Mouse (Mus musculus) embryonic facial prominence, embryonic 14.5 days (tissue): ENCODE results near the gene Tll2. TPM values are rescaled to one million over a fixed set of nuclear protein-coding genes. Genes with fewer than 3 reads are reported as not detected.

ENCODE experiments used
- ATAC-seq: fragments of 200-750 bp; cut with Nextera tagmentation; 2 replicates; pipeline ENCODE4 v1.8.0; 2017; ENCODE audit warnings: low read depth, moderate number of reproducible peaks, moderate TSS enrichment
- DNase-seq: peaks from one replicate; pipeline ENCODE4 v3.0.0-alpha.2; 2015; ENCODE audit warnings: low spot score
- H3K27ac ChIP-seq: fragments of 300-500 bp; sonication (generic); replicated peaks from 2 replicates; pipeline ENCODE4 v1.5.1; 2014; ENCODE audit warnings: low read depth, mild to moderate bottlenecking, low read length, moderate library complexity
- H3K27me3 ChIP-seq: fragments of 300-500 bp; sonication (generic); replicated peaks from 2 replicates; pipeline ENCODE4 v1.6.1; 2014; ENCODE audit warnings: low read length; ENCODE audit not compliant: control insufficient read depth, insufficient read depth
- H3K36me3 ChIP-seq: fragments of 300-500 bp; sonication (generic); 2 replicates; pipeline ENCODE4 v1.6.1; 2014; ENCODE audit warnings: low read length, mixed read lengths; ENCODE audit not compliant: control insufficient read depth, insufficient read depth
- H3K4me1 ChIP-seq: fragments of 300-500 bp; sonication (generic); 2 replicates; pipeline ENCODE4 v1.6.1; 2014; ENCODE audit warnings: antibody characterized with exemption, low read length; ENCODE audit not compliant: control insufficient read depth, insufficient read depth
- H3K4me2 ChIP-seq: fragments of 300-500 bp; sonication (generic); 2 replicates; pipeline ENCODE4 v1.6.1; 2014; ENCODE audit warnings: low read depth, mild to moderate bottlenecking, low read length, moderate library complexity, mixed read lengths
- H3K4me3 ChIP-seq: fragments of 300-500 bp; sonication (generic); 2 replicates; pipeline ENCODE4 v1.5.1; 2014; ENCODE audit warnings: low read depth, mild to moderate bottlenecking, low read length
- H3K9ac ChIP-seq: fragments of 300-500 bp; sonication (generic); 2 replicates; pipeline ENCODE4 v1.6.1; 2014; ENCODE audit warnings: low read depth, mild to moderate bottlenecking, low read length, moderate library complexity, mixed read lengths
- H3K9me3 ChIP-seq: fragments of 300-500 bp; sonication (generic); 2 replicates; pipeline ENCODE4 v1.6.1; 2016; ENCODE audit warnings: low read length; ENCODE audit not compliant: control insufficient read depth
- WGBS: fragments of 180-500 bp; shearing (Covaris S2); extraction: QIAGEN DNeasy Blood & Tissue Kit; methylation state at CpG from one replicate; pipeline ENCODE4 v1.1.7; 2014; 5-methylcytosine and 5-hydroxymethylcytosine counted together
- polyA plus RNA-seq: library from polyadenylated mRNA; unstranded; fragments of >200 nt; fragmentation: Nextera tagmentation; extraction: Ambion mirVana; gene quantifications from 2 replicates; pipeline ENCODE4 v1.2.1, GENCODE M21; 2014

Gene Tll2
- polyA plus RNA-seq, 1 experiment from 2014 or later = 0.82 TPM

DNA sequence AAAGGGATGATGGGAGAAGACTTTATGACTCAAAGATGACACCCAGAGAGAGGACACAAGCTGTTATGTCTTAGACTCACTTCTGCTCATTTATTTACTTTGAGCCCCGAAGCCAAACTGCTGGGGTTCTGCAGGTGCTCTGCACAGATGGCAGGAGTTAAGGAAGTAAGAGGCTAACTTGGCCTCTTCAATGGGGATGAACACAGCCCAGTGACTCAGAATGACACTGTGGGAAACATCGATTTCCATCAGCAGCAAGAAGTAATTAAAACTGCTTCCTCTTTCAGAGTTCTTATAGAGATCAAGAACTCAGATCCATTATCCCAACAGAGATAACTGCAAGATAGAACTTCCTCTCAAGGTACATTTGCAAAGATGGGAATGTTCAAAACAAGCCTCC is 29.8 kb downstream of the Tll2 start:
- DNase-seq = no peak
- Histone ChIP-seq H3K27me3 (no peaks in the 10 kb centered on the region), H3K27ac (no peak overlapping the region), H3K36me3 (no peaks in the 10 kb centered on the region), H3K4me3 (no peak overlapping the region), H3K9me3 (no peaks in the 10 kb centered on the region), H3K4me2 (no peak overlapping the region), H3K9ac (no peak overlapping the region), H3K4me1 (no peaks in the 10 kb centered on the region)
- no peak for ATAC-seq
- 64% methylated on average over 2 of the region's 2 CpGs for WGBS

GRCm38 (mm10) chr19:41165914-41166235 is 40.8 kb downstream of the Tll2 start:
- ATAC-seq = no peak
- 78% methylated on average over 5 of the region's 5 CpGs for WGBS
- no peak for DNase-seq
- H3K9ac ChIP-seq = no peak overlapping the region
- H3K4me2 ChIP-seq = no peak overlapping the region
- H3K36me3 ChIP-seq = no peaks in the 10 kb centered on the region
- no peaks in the 10 kb centered on the region for H3K4me1 ChIP-seq
- no peaks in the 10 kb centered on the region for H3K9me3 ChIP-seq
- no peak overlapping the region for H3K4me3 ChIP-seq
- no peak overlapping the region for H3K27ac ChIP-seq
- H3K27me3 ChIP-seq = no peaks in the 10 kb centered on the region

DNA sequence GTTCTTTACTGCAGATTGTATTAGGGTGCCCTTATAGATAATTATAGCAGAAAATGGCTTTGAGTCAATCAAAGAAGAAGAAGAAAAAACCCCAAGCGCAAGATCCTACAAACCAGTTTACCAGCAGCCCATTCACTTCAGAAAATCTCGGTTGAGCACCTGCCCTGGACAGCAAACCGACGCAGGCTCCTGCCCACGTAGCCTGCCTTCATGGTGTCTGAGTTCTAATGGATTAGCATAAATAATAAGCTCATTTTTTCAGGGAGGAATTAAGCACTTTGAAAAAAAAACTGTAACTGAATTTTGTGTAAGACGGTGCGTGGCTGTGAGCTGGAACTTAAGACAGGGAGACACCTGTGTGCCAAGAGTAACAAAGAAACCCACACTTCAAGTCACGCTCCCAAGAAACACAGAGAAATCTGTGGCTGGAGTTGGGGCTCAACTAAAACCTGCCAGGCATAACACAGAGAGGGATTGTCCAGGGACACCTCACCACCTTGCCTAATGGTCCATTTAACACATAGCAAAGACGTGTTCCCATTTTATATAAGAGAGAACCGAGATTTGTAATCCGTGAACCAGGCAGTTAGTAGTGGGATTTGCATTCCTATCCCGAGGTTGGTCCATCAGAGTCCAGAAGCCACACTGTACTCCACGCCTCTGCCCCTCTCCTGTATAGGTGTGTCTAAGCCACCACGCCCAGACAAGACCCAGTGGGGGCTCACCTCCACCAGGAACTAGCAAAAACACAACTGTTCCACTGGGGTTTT is 41.3 kb downstream of the Tll2 start:
- ATAC-seq (no peak), DNase-seq (no peak)
- no peak overlapping the region for H3K4me3 ChIP-seq
- 70% methylated on average over 14 of the region's 14 CpGs for WGBS
- no peak overlapping the region for H3K4me2 ChIP-seq
- H3K27me3 ChIP-seq = no peaks in the 10 kb centered on the region
- H3K27ac ChIP-seq = no peak overlapping the region
- H3K4me1 ChIP-seq = no peaks in the 10 kb centered on the region
- H3K36me3 ChIP-seq = no peaks in the 10 kb centered on the region
- H3K9ac ChIP-seq = no peak overlapping the region
- H3K9me3 ChIP-seq = no peaks in the 10 kb centered on the region

DNA sequence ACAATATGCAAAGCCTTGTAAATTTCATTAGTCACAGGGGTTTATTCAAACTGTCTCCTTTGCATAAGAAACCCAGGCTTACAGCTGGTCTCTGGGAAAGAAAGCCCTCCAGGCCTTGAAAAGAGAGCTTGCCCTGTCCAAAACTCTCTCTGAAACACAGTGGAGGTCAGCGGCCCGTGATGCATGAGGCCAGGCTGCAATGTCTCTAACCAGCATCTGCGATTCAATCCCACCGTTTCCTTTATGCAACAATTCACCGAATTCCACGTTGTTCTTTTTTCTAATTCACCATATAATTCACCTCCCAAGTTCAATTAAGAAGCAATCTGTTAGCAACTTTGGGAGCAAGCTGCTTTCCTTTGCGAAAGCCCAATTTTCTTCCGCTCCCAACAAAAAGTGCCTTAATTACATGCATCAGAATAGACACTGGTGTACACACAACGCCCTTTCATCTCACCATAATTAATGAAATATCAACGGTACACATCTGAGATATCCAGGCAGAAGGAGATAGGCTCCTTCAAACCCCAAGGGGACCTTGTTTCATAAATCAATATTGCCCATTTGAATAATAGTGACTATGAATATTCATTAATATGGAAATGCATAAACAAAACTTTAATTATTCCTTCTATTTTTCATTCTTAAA is 42.1 kb downstream of the Tll2 start:
- 52% methylated on average over 10 of the region's 10 CpGs for WGBS
- ATAC-seq (no peak), DNase-seq (no peak)
- no peak overlapping the region for H3K9ac ChIP-seq
- H3K4me2 ChIP-seq = no peak overlapping the region
- H3K36me3 ChIP-seq = no peaks in the 10 kb centered on the region
- H3K27ac ChIP-seq = no peak overlapping the region
- H3K27me3 ChIP-seq = no peaks in the 10 kb centered on the region
- no peaks in the 10 kb centered on the region for H3K4me1 ChIP-seq
- no peaks in the 10 kb centered on the region for H3K9me3 ChIP-seq
- H3K4me3 ChIP-seq = no peak overlapping the region

DNA sequence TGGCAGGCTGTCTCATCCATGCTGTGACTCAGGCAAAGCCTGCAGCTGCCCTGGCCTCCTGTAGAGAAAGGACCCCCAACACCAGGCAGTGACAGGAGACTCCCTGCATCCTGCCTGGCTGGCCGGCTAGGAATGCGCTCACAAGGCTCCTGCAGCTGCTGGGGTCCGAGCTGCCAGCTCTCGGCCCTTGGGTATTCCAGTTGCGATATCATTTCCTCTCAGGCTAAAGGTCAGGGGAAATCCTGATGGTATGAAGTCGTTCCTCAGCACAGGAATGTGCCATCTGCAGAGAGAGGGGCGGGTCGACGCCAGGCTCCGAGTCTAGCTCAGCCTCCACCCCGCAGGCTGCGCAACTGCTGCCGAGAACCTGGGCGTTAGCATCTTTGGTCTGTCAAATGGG is 46.2 kb downstream of the Tll2 start:
- WGBS = 25% methylated on average over 14 of the region's 14 CpGs
- no peaks in the 10 kb centered on the region for H3K9me3 ChIP-seq
- no peak overlapping the region for H3K4me3 ChIP-seq
- no peak overlapping the region for H3K4me2 ChIP-seq
- no peak overlapping the region for H3K27ac ChIP-seq
- DNase-seq = peak; percentile 79
- no peaks in the 10 kb centered on the region for H3K36me3 ChIP-seq
- no peaks in the 10 kb centered on the region for H3K4me1 ChIP-seq
- H3K27me3 ChIP-seq = no peaks in the 10 kb centered on the region
- no peak overlapping the region for H3K9ac ChIP-seq
- peak; percentile 92 for ATAC-seq

- no peak for ATAC-seq
- Histone ChIP-seq H3K4me3 (no peak overlapping the region), H3K4me1 (peaks cover 23% of the 10 kb centered on the region), H3K9ac (no peak overlapping the region), H3K36me3 (no peaks in the 10 kb centered on the region), H3K4me2 (no peak overlapping the region), H3K27me3 (no peaks in the 10 kb centered on the region), H3K9me3 (peaks cover 9% of the 10 kb centered on the region; the same call in 1 of the 2 replicates), H3K27ac (no peak overlapping the region)
- peak; percentile 76 for DNase-seq
- 55% methylated on average over 7 of the region's 7 CpGs for WGBS
Measured at GRCm38 (mm10) chr19:41154681-41155080, 52.0 kb downstream of the Tll2 start.

GRCm38 (mm10) chr19:41152462-41152861 is 54.2 kb downstream of the Tll2 start:
- ATAC-seq (peak; percentile 74; the same call in 1 of the 2 replicates), DNase-seq (peak; percentile 81)
- H3K4me1 ChIP-seq = peaks cover 23% of the 10 kb centered on the region
- no peak overlapping the region for H3K4me3 ChIP-seq
- H3K9me3 ChIP-seq = peaks cover 9% of the 10 kb centered on the region; the same call in 1 of the 2 replicates
- H3K4me2 ChIP-seq = no peak overlapping the region
- H3K27me3 ChIP-seq = no peaks in the 10 kb centered on the region
- WGBS = 55% methylated on average over 4 of the region's 4 CpGs
- H3K27ac ChIP-seq = no peak overlapping the region
- no peaks in the 10 kb centered on the region for H3K36me3 ChIP-seq
- no peak overlapping the region for H3K9ac ChIP-seq

DNA sequence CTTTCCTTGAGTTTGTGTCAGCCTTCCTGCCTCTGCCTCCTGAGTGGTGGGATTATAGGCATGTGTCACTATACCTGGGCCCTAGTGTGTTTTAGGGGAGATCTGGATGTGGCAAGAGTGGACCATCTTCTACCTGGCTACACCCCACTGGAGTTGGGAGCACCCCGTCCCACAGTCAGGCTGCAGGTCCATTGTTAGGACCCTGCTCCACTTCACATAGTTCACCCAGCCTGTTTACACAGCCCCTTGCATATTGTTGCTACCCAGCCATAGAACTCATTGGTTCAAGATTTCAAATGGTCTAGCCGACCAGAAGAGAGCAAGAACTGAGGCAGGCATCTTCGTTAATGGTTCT is 54.6 kb downstream of the Tll2 start:
- no peak overlapping the region for H3K9ac ChIP-seq
- peaks cover 9% of the 10 kb centered on the region; the same call in 1 of the 2 replicates for H3K9me3 ChIP-seq
- H3K27me3 ChIP-seq = no peaks in the 10 kb centered on the region
- H3K27ac ChIP-seq = 0 out of 2 replicates have a peak overlapping the region, but pooled peaks have one; percentile 17
- no peak for ATAC-seq
- no peak for DNase-seq
- H3K4me1 ChIP-seq = peaks cover 23% of the 10 kb centered on the region
- no peak overlapping the region for H3K4me3 ChIP-seq
- H3K4me2 ChIP-seq = no peak overlapping the region
- 86% methylated on average over 3 of the region's 3 CpGs for WGBS
- no peaks in the 10 kb centered on the region for H3K36me3 ChIP-seq
